Mouse (Mus musculus) ES-Bruce4 (cell line): Measurements from ENCODE around the gene Scfd2.

ENCODE experiments used
- CTCF ChIP-seq: IDR thresholded peaks from one replicate; pipeline ENCODE4 v1.8.1; 2011; ENCODE audit warnings: low read depth, low read length
- EP300 ChIP-seq: IDR thresholded peaks from 2 replicates; pipeline ENCODE4 v1.6.1; 2011; ENCODE audit warnings: low read depth, low read length; ENCODE audit not compliant: insufficient read depth
- POLR2A ChIP-seq: IDR thresholded peaks from one replicate; pipeline ENCODE4 v1.8.1; 2011; ENCODE audit warnings: low read length; ENCODE audit not compliant: insufficient read depth

GRCm38 (mm10) chr5:74450977-74451376, 80.6 kb downstream of the Scfd2 start:
- no peak for TF ChIP-seq CTCF
- TF ChIP-seq EP300, result no peak
- TF ChIP-seq POLR2A, result no peak
